Comparison of ENCODE assay signal across 31 mouse cellular contexts in the genomic region with DNA sequence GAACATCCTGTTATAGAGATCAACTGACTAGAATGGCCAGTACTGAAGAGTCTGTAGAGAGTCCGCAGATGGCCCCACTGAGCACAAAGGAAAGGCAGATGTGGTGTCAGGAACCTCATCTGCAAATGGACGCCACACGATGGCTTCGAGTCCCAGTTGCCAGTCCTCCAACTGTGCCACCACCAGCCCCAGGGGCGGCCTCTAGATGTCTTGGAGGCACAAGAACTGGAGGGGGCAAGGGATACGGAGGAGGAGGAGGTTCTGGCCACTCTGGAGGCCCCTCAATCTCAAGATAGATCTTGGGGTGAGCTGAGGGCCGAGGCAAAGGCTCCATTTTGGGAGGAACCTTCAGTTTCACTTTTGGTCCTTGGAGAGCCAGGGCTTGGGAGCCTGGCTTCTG. TPM values are rescaled to one million over a fixed set of nuclear protein-coding genes. Genes with fewer than 3 reads are reported as not detected.
"Had no signal": no experiment of that assay in that cellular context is flagged by ENCODE, and none has a peak within 500 bp of the region (broad histone marks: within the 10 kb centered on the region; RNA-seq: fewer than 3 reads in every experiment).

No protein-coding gene starts in this region.

- H3K27ac ChIP-seq: embryonic facial prominence, embryonic 10.5 days; embryonic facial prominence, embryonic 12.5 days; embryonic facial prominence, embryonic 13.5 days; embryonic facial prominence, embryonic 15.5 days; forebrain, embryonic 10.5 days; forebrain, embryonic 12.5 days; forebrain, embryonic 13.5 days; forebrain, embryonic 15.5 days; heart, adult 2 months; heart, embryonic 10.5 days had no signal

- DNase-seq: cerebellum, adult 2 months; cerebellum, adult 8-10 months; cerebellum, adult 9-10 months; cerebellum, adult 9-11 months; cerebellum, postnatal 10 days; cerebellum, postnatal 14 days; cerebellum, postnatal 25 days; cerebellum, postnatal 36 days; embryo, embryonic 11 days; forebrain, postnatal 0 days; gastrocnemius, postnatal 10 days; gastrocnemius, postnatal 14 days; gastrocnemius, postnatal 25 days; gastrocnemius, postnatal 36 days; heart, adult 18-20 months; heart, adult 2 months had no signal

- H3K4me3 ChIP-seq: embryonic facial prominence, embryonic 10.5 days; embryonic facial prominence, embryonic 12.5 days; embryonic facial prominence, embryonic 13.5 days; embryonic facial prominence, embryonic 15.5 days; erythroblast, embryonic 14.5 days; forebrain, embryonic 10.5 days; forebrain, embryonic 12.5 days; forebrain, embryonic 13.5 days; forebrain, embryonic 15.5 days; heart, adult 2 months; heart, embryonic 10.5 days had no signal

RNA-seq across cellular contexts. Expression of a gene that starts 47.2 kb away (rescaled TPM):
- total RNA-seq: common myeloid progenitor, adult 5-6 weeks; forebrain, postnatal 0 days; gastrocnemius, adult 18-20 months; gastrocnemius, adult 8-10 months; gastrocnemius, postnatal 10 days; gastrocnemius, postnatal 14 days; gastrocnemius, postnatal 25 days; gastrocnemius, postnatal 36 days; granulocyte monocyte progenitor cell, adult 5-6 weeks; heart, adult 18-20 months; heart, adult 2 months; heart, adult 8-10 months had no signal
